Mouse (Mus musculus): ENCODE results near the gene Cxcl9. TPM values are rescaled to one million over a fixed set of nuclear protein-coding genes. Genes with fewer than 3 reads are reported as not detected.
A peak's percentile ranks its signal among the peaks of the same experiment; 100 is the strongest.

Gene Cxcl9
- polyA plus RNA-seq, 1 experiment, result 14.6 TPM

GRCm38 (mm10) chr5:92322612-92323011 is 5.3 kb downstream of the Cxcl9 start:
- Histone ChIP-seq H3K4me3 (ENCODE audit: insufficient read depth, low read depth, low read length) (no peak overlapping the region), H3K36me3 (ENCODE audit: control insufficient read depth, insufficient read depth, low read length) (no peaks in the 10 kb centered on the region), H3K27ac (ENCODE audit: insufficient read depth, low read depth, low read length) (no peak overlapping the region), H3K4me1 (ENCODE audit: control insufficient read depth, insufficient read depth, low read length) (peaks cover 6% of the 10 kb centered on the region; the same call in 1 of the 2 replicates), H3K27me3 (replicated peaks; ENCODE audit: control insufficient read depth, insufficient read depth, low read length) (no peaks in the 10 kb centered on the region; the same call in 1 of the 2 replicates)
- WGBS, result 80% methylated on average over 4 of the region's 4 CpGs
- TF ChIP-seq CTCF (conservative IDR thresholded peaks at IDR 0.05; ENCODE audit: insufficient read depth, insufficient read length, low read depth, low read length), result no peak
- TF ChIP-seq POLR2A (IDR thresholded peaks at IDR 0.05; ENCODE audit: low read depth, low read length), result no peak
- peak; percentile 23 for DNase-seq

DNA sequence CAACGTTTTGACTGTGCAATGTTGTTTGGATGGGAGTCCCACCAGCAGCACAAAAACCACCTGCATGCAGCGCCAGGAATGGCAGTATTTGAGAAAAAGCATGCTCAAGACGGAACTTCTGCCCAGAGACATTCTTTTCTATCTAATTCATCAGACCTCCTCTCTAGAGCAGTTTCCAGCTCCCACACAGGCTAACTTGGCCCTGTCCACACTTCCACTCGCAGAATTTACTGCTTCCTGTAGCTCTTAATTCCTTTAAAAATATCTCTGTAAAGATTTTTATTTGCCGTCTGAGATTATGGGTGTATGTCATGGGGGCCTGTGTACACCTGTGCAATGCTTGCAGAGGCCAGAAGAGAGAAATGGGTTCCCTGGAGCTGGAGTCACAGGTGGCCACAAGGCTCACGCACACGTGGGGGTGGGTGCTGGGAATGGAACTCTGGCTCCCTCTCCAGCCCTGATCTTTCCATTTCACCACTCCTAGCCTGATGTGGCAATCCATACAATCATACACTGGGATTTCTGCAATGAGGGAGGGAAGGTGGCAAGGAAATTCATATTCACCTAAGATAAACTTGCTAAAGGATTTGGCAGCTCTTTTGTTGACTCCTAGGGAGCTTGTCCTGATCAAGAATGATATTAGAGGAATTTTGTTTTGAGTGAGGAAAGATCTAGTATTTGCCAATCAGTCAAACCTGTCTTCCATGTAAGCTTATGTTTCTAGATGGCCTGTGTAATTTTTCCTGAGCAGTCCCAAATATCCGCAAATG is 6.1 kb downstream of the Cxcl9 start:
- H3K27ac ChIP-seq (ENCODE audit: insufficient read depth, low read depth, low read length), result peak overlapping the region; percentile 35
- 42% methylated on average over 8 of the region's 8 CpGs for WGBS

GRCm38 (mm10) chr5:92318596-92318995 is 9.3 kb downstream of the Cxcl9 start:
- H3K4me3 ChIP-seq (ENCODE audit: insufficient read depth, low read depth, low read length), result no peak overlapping the region
- TF ChIP-seq CTCF (conservative IDR thresholded peaks at IDR 0.05; ENCODE audit: insufficient read depth, insufficient read length, low read depth, low read length), result no peak
- TF ChIP-seq POLR2A (IDR thresholded peaks at IDR 0.05; ENCODE audit: low read depth, low read length), result no peak
- H3K27me3 ChIP-seq (replicated peaks; ENCODE audit: control insufficient read depth, insufficient read depth, low read length), result no peaks in the 10 kb centered on the region
- peaks cover 6% of the 10 kb centered on the region; the same call in 1 of the 2 replicates for H3K4me1 ChIP-seq (ENCODE audit: control insufficient read depth, insufficient read depth, low read length)
- H3K36me3 ChIP-seq (ENCODE audit: control insufficient read depth, insufficient read depth, low read length), result no peaks in the 10 kb centered on the region
- WGBS, result 91% methylated on average over 14 of the region's 14 CpGs
- DNase-seq, result no peak
- H3K27ac ChIP-seq (ENCODE audit: insufficient read depth, low read depth, low read length), result no peak overlapping the region

More for the DNA sequence above, 6.1 kb downstream of the Cxcl9 start:
- peak; percentile 47 for DNase-seq
- Histone ChIP-seq H3K4me1 (ENCODE audit: control insufficient read depth, insufficient read depth, low read length) (peaks cover 6% of the 10 kb centered on the region; the same call in 1 of the 2 replicates), H3K36me3 (ENCODE audit: control insufficient read depth, insufficient read depth, low read length) (no peaks in the 10 kb centered on the region), H3K27me3 (replicated peaks; ENCODE audit: control insufficient read depth, insufficient read depth, low read length) (no peaks in the 10 kb centered on the region), H3K4me3 (ENCODE audit: insufficient read depth, low read depth, low read length) (no peak overlapping the region)
- TF ChIP-seq POLR2A (IDR thresholded peaks at IDR 0.05; ENCODE audit: low read depth, low read length) (no peak), CTCF (conservative IDR thresholded peaks at IDR 0.05; ENCODE audit: insufficient read depth, insufficient read length, low read depth, low read length) (peak; percentile 16; the same call in 1 of the 2 replicates)

DNA sequence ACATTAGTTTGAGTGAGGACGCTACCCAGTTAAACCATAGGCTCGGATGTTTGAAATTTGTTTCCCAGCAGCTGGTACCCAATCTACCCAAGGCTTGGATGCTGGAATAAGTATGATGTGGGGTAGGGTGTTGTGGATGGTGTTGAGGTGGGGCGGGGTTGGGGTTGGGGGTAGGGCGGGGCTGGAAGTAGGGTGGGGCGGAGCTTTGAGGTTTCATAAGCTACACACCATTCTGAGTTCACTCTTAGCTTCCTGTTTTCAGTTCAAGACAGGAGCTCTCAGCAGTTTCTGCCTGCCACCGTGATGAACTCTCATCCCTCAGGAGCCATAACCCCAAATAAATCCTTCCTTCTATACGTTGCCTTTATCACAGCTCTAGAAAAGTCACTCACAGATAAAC is 9.8 kb downstream of the Cxcl9 start:
- no peak overlapping the region for H3K4me3 ChIP-seq (ENCODE audit: insufficient read depth, low read depth, low read length)
- no peaks in the 10 kb centered on the region for H3K36me3 ChIP-seq (ENCODE audit: control insufficient read depth, insufficient read depth, low read length)
- peaks cover 4% of the 10 kb centered on the region; the same call in 1 of the 2 replicates for H3K4me1 ChIP-seq (ENCODE audit: control insufficient read depth, insufficient read depth, low read length)
- H3K27ac ChIP-seq (ENCODE audit: insufficient read depth, low read depth, low read length), result no peak overlapping the region
- WGBS, result 79% methylated on average over 7 of the region's 7 CpGs
- TF ChIP-seq CTCF (conservative IDR thresholded peaks at IDR 0.05; ENCODE audit: insufficient read depth, insufficient read length, low read depth, low read length) (no peak), POLR2A (IDR thresholded peaks at IDR 0.05; ENCODE audit: low read depth, low read length) (no peak)
- no peak for DNase-seq
- H3K27me3 ChIP-seq (replicated peaks; ENCODE audit: control insufficient read depth, insufficient read depth, low read length), result no peaks in the 10 kb centered on the region

- no peak for TF ChIP-seq POLR2A (IDR thresholded peaks at IDR 0.05; ENCODE audit: low read depth, low read length)
- no peak for TF ChIP-seq CTCF (conservative IDR thresholded peaks at IDR 0.05; ENCODE audit: insufficient read depth, insufficient read length, low read depth, low read length)
These were observed 14.1 kb downstream of the Cxcl9 start for GRCm38 (mm10) chr5:92313776-92314175.

DNA sequence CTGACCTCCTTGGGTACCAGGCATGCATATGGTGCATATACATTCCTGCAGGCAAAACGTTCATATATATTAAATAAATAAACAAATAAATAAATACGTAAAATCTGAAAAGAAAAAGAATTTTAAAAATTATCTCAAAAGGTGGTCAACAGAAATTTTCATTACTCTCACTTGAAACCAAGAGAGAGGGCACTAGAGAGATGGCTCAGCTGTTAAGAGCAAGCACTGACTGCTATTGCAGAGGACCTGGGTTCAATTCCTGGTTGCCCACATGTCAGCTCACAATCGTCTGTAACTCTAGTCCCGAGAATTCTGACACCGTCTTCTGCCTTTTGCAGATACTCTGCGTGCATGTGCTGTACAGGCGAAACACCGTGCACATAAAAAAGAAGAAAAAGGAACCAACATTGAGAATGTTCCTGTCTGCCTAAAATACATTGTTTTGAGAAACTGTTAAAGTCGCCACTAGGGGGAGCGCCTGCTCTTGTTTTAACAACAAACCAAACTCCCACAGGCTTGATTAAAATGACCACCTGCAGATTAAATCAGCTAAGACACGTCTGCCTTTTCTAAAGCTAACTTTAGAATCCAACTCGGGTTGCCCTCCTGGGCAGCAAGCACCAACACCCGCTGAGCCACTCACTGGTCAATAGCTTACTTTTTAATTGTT is 15.7 kb downstream of the Cxcl9 start:
- H3K4me1 ChIP-seq (ENCODE audit: control insufficient read depth, insufficient read depth, low read length), result no peaks in the 10 kb centered on the region; the same call in 1 of the 2 replicates
- no peak overlapping the region for H3K27ac ChIP-seq (ENCODE audit: insufficient read depth, low read depth, low read length)
- no peak overlapping the region for H3K4me3 ChIP-seq (ENCODE audit: insufficient read depth, low read depth, low read length)
- TF ChIP-seq CTCF (conservative IDR thresholded peaks at IDR 0.05; ENCODE audit: insufficient read depth, insufficient read length, low read depth, low read length) (peak; percentile 23; the same call in 1 of the 2 replicates), POLR2A (IDR thresholded peaks at IDR 0.05; ENCODE audit: low read depth, low read length) (no peak)
- peak; percentile 91 for DNase-seq
- no peaks in the 10 kb centered on the region for H3K27me3 ChIP-seq (replicated peaks; ENCODE audit: control insufficient read depth, insufficient read depth, low read length)
- 9% methylated on average over 13 of the region's 13 CpGs for WGBS
- H3K36me3 ChIP-seq (ENCODE audit: control insufficient read depth, insufficient read depth, low read length), result no peaks in the 10 kb centered on the region

More at GRCm38 (mm10) chr5:92313776-92314175, 14.1 kb downstream of the Cxcl9 start:
- H3K27me3 ChIP-seq (replicated peaks; ENCODE audit: control insufficient read depth, insufficient read depth, low read length), result no peaks in the 10 kb centered on the region
- H3K4me1 ChIP-seq (ENCODE audit: control insufficient read depth, insufficient read depth, low read length), result no peaks in the 10 kb centered on the region; the same call in 1 of the 2 replicates
- WGBS, result 50% methylated on average over 7 of the region's 7 CpGs
- DNase-seq, result no peak
- H3K36me3 ChIP-seq (ENCODE audit: control insufficient read depth, insufficient read depth, low read length), result no peaks in the 10 kb centered on the region
- H3K4me3 ChIP-seq (ENCODE audit: insufficient read depth, low read depth, low read length), result no peak overlapping the region
- H3K27ac ChIP-seq (ENCODE audit: insufficient read depth, low read depth, low read length), result no peak overlapping the region
